Mouse (Mus musculus): ENCODE results near the gene Dennd1b.

Dennd1b gene

GRCm38 (mm10) chr1:138963868-138964458, 728 bp downstream of the Dennd1b start:
- DNase-seq: peak in 1 of 2 experiments; percentile 11

GRCm38 (mm10) chr1:138965069-138965468, 1.8 kb downstream of the Dennd1b start:
- no peak for DNase-seq

- DNase-seq: no peak
Observed at GRCm38 (mm10) chr1:138965511-138965910, 2.3 kb downstream of the Dennd1b start.

GRCm38 (mm10) chr1:138967450-138967849, 4.2 kb downstream of the Dennd1b start:
- DNase-seq: no peak

GRCm38 (mm10) chr1:138970053-138970452, 6.8 kb downstream of the Dennd1b start:
- no peak for DNase-seq

- peak in 1 of 2 experiments; percentile 13 for DNase-seq
Observed at GRCm38 (mm10) chr1:138973541-138974224, 10.4 kb downstream of the Dennd1b start.

- no peak for DNase-seq
Observed at GRCm38 (mm10) chr1:138974836-138975235, 11.6 kb downstream of the Dennd1b start.

- no peak for DNase-seq
Observed at GRCm38 (mm10) chr1:138975945-138976344, 12.7 kb downstream of the Dennd1b start.

GRCm38 (mm10) chr1:138982203-138982602, 19.0 kb downstream of the Dennd1b start:
- DNase-seq: no peak

- DNase-seq: no peak
Observed at GRCm38 (mm10) chr1:138982611-138983010, 19.4 kb downstream of the Dennd1b start.

- DNase-seq: no peak
Observed at GRCm38 (mm10) chr1:138983064-138983463, 19.8 kb downstream of the Dennd1b start.

GRCm38 (mm10) chr1:138983465-138983864, 20.2 kb downstream of the Dennd1b start:
- no peak for DNase-seq

- no peak for DNase-seq
Observed at GRCm38 (mm10) chr1:138984161-138984560, 20.9 kb downstream of the Dennd1b start.

GRCm38 (mm10) chr1:138992384-138993138, 29.3 kb downstream of the Dennd1b start:
- no peak for DNase-seq

- no peak for DNase-seq
Observed at GRCm38 (mm10) chr1:138995621-138996380, 32.6 kb downstream of the Dennd1b start.

GRCm38 (mm10) chr1:138996663-138997062, 33.4 kb downstream of the Dennd1b start:
- DNase-seq: no peak

GRCm38 (mm10) chr1:139000675-139001379, 37.6 kb downstream of the Dennd1b start:
- no peak for DNase-seq

- no peak for DNase-seq
Observed at GRCm38 (mm10) chr1:139003503-139003902, 40.3 kb downstream of the Dennd1b start.

- DNase-seq: no peak
Observed at GRCm38 (mm10) chr1:139006000-139006399, 42.8 kb downstream of the Dennd1b start.

- no peak for DNase-seq
Observed at GRCm38 (mm10) chr1:139007475-139007874, 44.2 kb downstream of the Dennd1b start.

- DNase-seq: no peak
Observed at GRCm38 (mm10) chr1:139015118-139015788, 52.0 kb downstream of the Dennd1b start.

- DNase-seq: no peak
Observed at GRCm38 (mm10) chr1:139021298-139021697, 58.1 kb downstream of the Dennd1b start.
